Mouse (Mus musculus) midbrain, embryonic 16.5 days (tissue): ENCODE data around the gene Cdk5rap2. TPM values are rescaled to one million over a fixed set of nuclear protein-coding genes. Genes with fewer than 3 reads are reported as not detected.

ENCODE experiments used
- ATAC-seq: fragments of 200-750 bp; cut with Nextera tagmentation; 2 replicates; pipeline ENCODE4 v1.8.0; 2017; ENCODE audit warnings: moderate TSS enrichment
- H3K27ac ChIP-seq: fragments of 300-500 bp; sonication (generic); 2 replicates; pipeline ENCODE4 v1.5.1; 2014; ENCODE audit warnings: mild to moderate bottlenecking, low read length, mixed read lengths
- H3K27me3 ChIP-seq: fragments of 300-500 bp; sonication (generic); 2 replicates; pipeline ENCODE4 v1.6.1; 2014; ENCODE audit warnings: low read depth, low read length, mixed read lengths; ENCODE audit not compliant: control insufficient read depth, insufficient read depth
- H3K36me3 ChIP-seq: fragments of 300-500 bp; sonication (generic); 2 replicates; pipeline ENCODE4 v1.6.1; 2014; ENCODE audit warnings: mild to moderate bottlenecking, low read length, moderate library complexity, mixed read lengths; ENCODE audit not compliant: control insufficient read depth, insufficient read depth
- H3K4me1 ChIP-seq: fragments of 300-500 bp; sonication (generic); 2 replicates; pipeline ENCODE4 v1.6.1; 2014; ENCODE audit warnings: mild to moderate bottlenecking, low read length, mixed read lengths; ENCODE audit not compliant: control insufficient read depth, insufficient read depth
- H3K4me2 ChIP-seq: fragments of 300-500 bp; sonication (generic); 2 replicates; pipeline ENCODE4 v1.6.1; 2014; ENCODE audit warnings: mild to moderate bottlenecking, low read length, mixed read lengths
- H3K4me3 ChIP-seq: fragments of 300-500 bp; sonication (generic); 2 replicates; pipeline ENCODE4 v1.5.1; 2014; ENCODE audit warnings: low read depth, mild to moderate bottlenecking, low read length, moderate library complexity, mixed read lengths
- H3K9ac ChIP-seq: fragments of 300-500 bp; sonication (generic); 2 replicates; pipeline ENCODE4 v1.6.1; 2014; ENCODE audit warnings: low read depth, low read length, mixed read lengths
- H3K9me3 ChIP-seq: fragments of 300-500 bp; sonication (generic); replicated peaks from 2 replicates; pipeline ENCODE4 v1.6.1; 2014; ENCODE audit warnings: mild to moderate bottlenecking, low read length, mixed read lengths; ENCODE audit not compliant: control insufficient read depth, poor library complexity, severe bottlenecking
- WGBS: fragments of 180-500 bp; shearing (Covaris S2); extraction: QIAGEN DNeasy Blood & Tissue Kit; methylation state at CpG from one replicate; pipeline ENCODE4 v1.1.7; 2014; 5-methylcytosine and 5-hydroxymethylcytosine counted together
- polyA plus RNA-seq: library from polyadenylated mRNA; unstranded; fragments of >200 nt; fragmentation: Nextera tagmentation; extraction: Ambion mirVana; gene quantifications from 2 replicates; pipeline ENCODE4 v1.2.1, GENCODE M21; 2015

Cdk5rap2 gene
- polyA plus RNA-seq, 1 experiment from 2014 or later = 6.0 TPM

GRCm38 (mm10) chr4:70262850-70263249 is 147.4 kb downstream of the Cdk5rap2 start:
- WGBS = 93% methylated on average over 5 of the region's 5 CpGs
- Histone ChIP-seq H3K4me2 (no peak overlapping the region), H3K9me3 (no peaks in the 10 kb centered on the region), H3K4me3 (no peak overlapping the region), H3K4me1 (peaks cover 15% of the 10 kb centered on the region), H3K27ac (no peak overlapping the region), H3K9ac (no peak overlapping the region), H3K27me3 (no peaks in the 10 kb centered on the region), H3K36me3 (peaks cover 9% of the 10 kb centered on the region; the same call in 1 of the 2 replicates)
- ATAC-seq = no peak

GRCm38 (mm10) chr4:70261315-70261714 is 148.9 kb downstream of the Cdk5rap2 start:
- Histone ChIP-seq H3K4me1 (peaks cover 15% of the 10 kb centered on the region), H3K27me3 (no peaks in the 10 kb centered on the region), H3K4me2 (no peak overlapping the region), H3K9me3 (no peaks in the 10 kb centered on the region), H3K4me3 (no peak overlapping the region), H3K9ac (no peak overlapping the region), H3K27ac (no peak overlapping the region), H3K36me3 (peaks cover 9% of the 10 kb centered on the region; the same call in 1 of the 2 replicates)
- ATAC-seq = no peak
- WGBS = 89% methylated on average over 5 of the region's 5 CpGs

GRCm38 (mm10) chr4:70260419-70260807 is 149.8 kb downstream of the Cdk5rap2 start:
- Histone ChIP-seq H3K4me3 (no peak overlapping the region), H3K4me1 (peaks cover 15% of the 10 kb centered on the region), H3K27ac (no peak overlapping the region), H3K36me3 (peaks cover 7% of the 10 kb centered on the region; the same call in 1 of the 2 replicates), H3K9ac (no peak overlapping the region), H3K27me3 (no peaks in the 10 kb centered on the region), H3K9me3 (no peaks in the 10 kb centered on the region), H3K4me2 (no peak overlapping the region)
- WGBS = 90% methylated on average over 11 of the region's 11 CpGs
- no peak for ATAC-seq

DNA sequence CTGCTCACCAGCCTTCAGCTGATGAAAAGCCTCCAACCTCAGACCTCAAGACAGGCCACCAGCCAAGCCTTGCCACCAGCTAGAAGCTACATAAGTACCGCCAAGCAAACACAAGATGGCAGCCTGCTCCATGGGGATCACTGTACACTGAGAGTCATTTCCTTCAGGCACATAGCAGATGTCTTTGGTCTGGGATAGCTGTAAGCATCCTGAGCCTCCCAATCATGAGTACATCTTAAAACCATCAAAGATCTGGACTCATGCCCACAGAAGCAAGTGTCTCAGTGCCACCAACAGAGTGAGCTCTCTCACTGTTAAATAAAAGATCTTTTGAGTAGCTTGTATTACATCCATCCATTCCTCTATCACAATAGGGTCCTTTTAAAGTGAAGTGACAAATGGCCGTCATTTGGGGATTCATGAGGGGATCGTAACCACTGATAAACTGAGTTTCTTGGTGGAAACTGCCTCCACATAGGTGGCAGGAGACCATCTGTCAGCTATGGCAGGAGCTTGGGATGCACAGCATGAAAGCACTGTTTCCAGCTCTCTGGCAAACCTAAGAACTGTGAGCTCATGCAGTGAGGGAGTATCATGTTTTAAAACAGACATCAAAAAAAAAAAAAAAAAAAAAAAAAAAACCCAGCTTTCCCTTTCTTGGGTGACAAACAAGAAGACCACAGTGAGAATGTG is 150.4 kb downstream of the Cdk5rap2 start:
- Histone ChIP-seq H3K4me1 (peaks cover 15% of the 10 kb centered on the region), H3K4me2 (no peak overlapping the region), H3K27ac (no peak overlapping the region; the same call in 1 of the 2 replicates), H3K9me3 (no peaks in the 10 kb centered on the region), H3K4me3 (no peak overlapping the region), H3K27me3 (no peaks in the 10 kb centered on the region), H3K9ac (no peak overlapping the region), H3K36me3 (peaks cover 11% of the 10 kb centered on the region; the same call in 1 of the 2 replicates)
- ATAC-seq = peak; percentile 55; the same call in 1 of the 2 replicates
- WGBS = 71% methylated on average over 3 of the region's 3 CpGs

- H3K9ac ChIP-seq = no peak overlapping the region
Measured at GRCm38 (mm10) chr4:70258826-70259225, 151.4 kb downstream of the Cdk5rap2 start.

DNA sequence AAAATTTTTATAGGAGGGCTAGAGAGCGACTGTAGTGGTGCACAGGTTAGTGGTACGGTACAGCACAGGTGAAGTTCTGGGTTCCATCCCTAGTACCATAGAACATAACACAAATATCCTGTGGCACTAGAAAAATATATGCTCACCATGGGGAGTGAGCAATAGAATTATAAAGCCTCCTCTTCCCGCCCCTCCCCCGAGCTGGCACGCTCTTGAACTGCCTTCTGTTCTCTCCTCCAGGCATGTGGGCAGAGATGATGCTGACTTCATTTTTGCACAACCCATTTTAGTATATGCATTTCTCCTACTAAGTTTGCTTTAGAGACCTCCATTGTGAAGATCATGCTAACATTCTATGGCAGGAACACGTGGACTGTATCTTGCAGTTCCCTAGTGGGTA is 152.0 kb downstream of the Cdk5rap2 start:
- Histone ChIP-seq H3K27me3 (no peaks in the 10 kb centered on the region), H3K36me3 (peaks cover 12% of the 10 kb centered on the region; the same call in 1 of the 2 replicates), H3K4me1 (peaks cover 15% of the 10 kb centered on the region), H3K9ac (no peak overlapping the region), H3K4me3 (no peak overlapping the region), H3K4me2 (no peak overlapping the region), H3K9me3 (no peaks in the 10 kb centered on the region), H3K27ac (no peak overlapping the region)
- peak; percentile 46 for ATAC-seq
- 74% methylated on average over 6 of the region's 6 CpGs for WGBS

More at GRCm38 (mm10) chr4:70258826-70259225, 151.4 kb downstream of the Cdk5rap2 start:
- Histone ChIP-seq H3K27me3 (no peaks in the 10 kb centered on the region), H3K4me2 (no peak overlapping the region), H3K36me3 (peaks cover 10% of the 10 kb centered on the region; the same call in 1 of the 2 replicates), H3K4me3 (no peak overlapping the region), H3K27ac (peak overlapping the region; percentile 28; the same call in 1 of the 2 replicates), H3K9me3 (no peaks in the 10 kb centered on the region), H3K4me1 (peaks cover 15% of the 10 kb centered on the region)
- no peak for ATAC-seq
- 47% methylated on average over 9 of the region's 9 CpGs for WGBS

- peak; percentile 32; the same call in 1 of the 2 replicates for ATAC-seq
- H3K36me3 ChIP-seq = peaks cover 16% of the 10 kb centered on the region
Measured at GRCm38 (mm10) chr4:70251782-70252181, 158.5 kb downstream of the Cdk5rap2 start.

DNA sequence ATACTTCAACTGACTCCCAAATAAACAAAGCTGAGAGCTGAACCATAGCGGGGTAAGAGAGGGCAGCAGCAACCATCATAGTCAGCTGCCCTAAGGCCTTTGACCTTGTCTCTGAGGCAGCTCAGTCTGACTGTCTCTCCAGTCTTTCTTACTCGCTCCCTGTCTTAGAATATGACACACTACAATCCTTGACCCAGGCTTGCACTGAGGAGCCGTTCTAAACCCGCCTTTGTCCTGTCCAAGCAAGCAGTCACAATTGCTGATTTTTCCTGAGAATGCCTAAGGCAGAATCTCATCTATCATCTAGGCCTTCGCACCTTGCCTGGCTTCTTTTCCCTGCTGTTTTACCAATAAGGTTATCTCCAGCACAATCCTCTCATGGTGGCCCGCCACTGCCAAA is 164.5 kb downstream of the Cdk5rap2 start:
- WGBS = 80% methylated on average over 6 of the region's 6 CpGs
- no peaks in the 10 kb centered on the region for H3K9me3 ChIP-seq
- no peak overlapping the region for H3K4me2 ChIP-seq
- no peak for ATAC-seq
- H3K9ac ChIP-seq = no peak overlapping the region
- no peak overlapping the region for H3K27ac ChIP-seq
- peaks cover 8% of the 10 kb centered on the region for H3K36me3 ChIP-seq
- no peaks in the 10 kb centered on the region for H3K4me1 ChIP-seq
- H3K4me3 ChIP-seq = no peak overlapping the region
- no peaks in the 10 kb centered on the region for H3K27me3 ChIP-seq

More at GRCm38 (mm10) chr4:70251782-70252181, 158.5 kb downstream of the Cdk5rap2 start:
- H3K27me3 ChIP-seq = no peaks in the 10 kb centered on the region
- no peaks in the 10 kb centered on the region for H3K9me3 ChIP-seq
- 85% methylated on average over 5 of the region's 5 CpGs for WGBS
- H3K4me1 ChIP-seq = no peaks in the 10 kb centered on the region
- no peak overlapping the region for H3K4me3 ChIP-seq
- H3K4me2 ChIP-seq = no peak overlapping the region
- no peak overlapping the region for H3K27ac ChIP-seq
- no peak overlapping the region for H3K9ac ChIP-seq

GRCm38 (mm10) chr4:70243561-70244120 is 166.6 kb downstream of the Cdk5rap2 start:
- Histone ChIP-seq H3K9me3 (no peaks in the 10 kb centered on the region), H3K4me1 (no peaks in the 10 kb centered on the region), H3K4me2 (no peak overlapping the region), H3K27ac (no peak overlapping the region), H3K9ac (no peak overlapping the region), H3K27me3 (no peaks in the 10 kb centered on the region), H3K4me3 (no peak overlapping the region), H3K36me3 (peaks cover 4% of the 10 kb centered on the region; the same call in 1 of the 2 replicates)
- 47% methylated on average over 3 of the region's 3 CpGs for WGBS
- no peak for ATAC-seq
